Mouse (Mus musculus) heart, postnatal 0 days (tissue): ENCODE measurements around the gene Tpra1. TPM values are rescaled to one million over a fixed set of nuclear protein-coding genes. Genes with fewer than 3 reads are reported as not detected.
A peak's percentile ranks its signal among the peaks of the same experiment; 100 is the strongest.

ENCODE experiments used
- ATAC-seq: fragments of 200-750 bp; cut with Nextera tagmentation; 2 replicates; pipeline ENCODE4 v1.8.0; 2017; ENCODE audit warnings: low read depth, moderate number of reproducible peaks, moderate library complexity; ENCODE audit not compliant: insufficient read depth
- DNase-seq: peaks from one replicate; pipeline ENCODE4 v3.0.0-alpha.2; 2016; ENCODE audit warnings: low spot score
- H3K27ac ChIP-seq: fragments of 300-500 bp; sonication (generic); 2 replicates; pipeline ENCODE4 v1.5.1; 2014; ENCODE audit warnings: low read depth, mild to moderate bottlenecking
- H3K27me3 ChIP-seq: fragments of 300-500 bp; sonication (generic); 2 replicates; pipeline ENCODE4 v1.6.1; 2014; ENCODE audit warnings: low read length, mixed read lengths; ENCODE audit not compliant: control insufficient read depth, insufficient read depth
- H3K36me3 ChIP-seq: fragments of 300-500 bp; sonication (generic); replicated peaks from 2 replicates; pipeline ENCODE4 v1.6.1; 2014; ENCODE audit warnings: low read length, mixed read lengths; ENCODE audit not compliant: control insufficient read depth, insufficient read depth
- H3K4me1 ChIP-seq: fragments of 300-500 bp; sonication (generic); 2 replicates; pipeline ENCODE4 v1.6.1; 2014; ENCODE audit warnings: antibody characterized with exemption; ENCODE audit not compliant: control insufficient read depth, insufficient read depth
- H3K4me2 ChIP-seq: fragments of 300-500 bp; sonication (generic); 2 replicates; pipeline ENCODE4 v1.6.1; 2014; ENCODE audit warnings: low read depth, mild to moderate bottlenecking, low read length, moderate library complexity
- H3K4me3 ChIP-seq: fragments of 300-500 bp; sonication (generic); 2 replicates; pipeline ENCODE4 v1.5.1; 2014; ENCODE audit warnings: low read depth, low read length
- H3K9ac ChIP-seq: fragments of 300-500 bp; sonication (generic); replicated peaks from 2 replicates; pipeline ENCODE4 v1.6.1; 2014; ENCODE audit warnings: low read depth, low read length, mixed read lengths
- H3K9me3 ChIP-seq: fragments of 300-500 bp; sonication (generic); replicated peaks from 2 replicates; pipeline ENCODE4 v1.6.1; 2016; ENCODE audit warnings: low read length; ENCODE audit not compliant: control insufficient read depth
- CTCF ChIP-seq: IDR thresholded peaks from 2 replicates; pipeline ENCODE4 v1.5.1; 2016; ENCODE audit warnings: antibody characterized with exemption, control low read depth, low read depth
- EP300 ChIP-seq: IDR thresholded peaks from 2 replicates; pipeline ENCODE4 v1.6.1; 2016; ENCODE audit warnings: antibody characterized with exemption, low read depth
- WGBS: fragments of 180-500 bp; shearing (Covaris S2); extraction: QIAGEN DNeasy Blood & Tissue Kit; methylation state at CpG from one replicate; pipeline ENCODE4 v1.1.7; 2014; 5-methylcytosine and 5-hydroxymethylcytosine counted together
- polyA plus RNA-seq: library from polyadenylated mRNA; unstranded; fragments of >200 nt; fragmentation: Nextera tagmentation; extraction: Ambion mirVana; gene quantifications from 2 replicates; pipeline ENCODE4 v1.2.1, GENCODE M21; 2015
- total RNA-seq: library from RNA; depleted of rRNA; stranded (reverse); fragments of >200 nt; gene quantifications from 2 replicates; pipeline ENCODE4 v1.2.3, GENCODE M21; 2014; ENCODE audit warnings: low replicate concordance

The Tpra1 gene
- total and polyA plus RNA-seq, 2 experiments from 2014 or later: 39.1 to 131 TPM

DNA sequence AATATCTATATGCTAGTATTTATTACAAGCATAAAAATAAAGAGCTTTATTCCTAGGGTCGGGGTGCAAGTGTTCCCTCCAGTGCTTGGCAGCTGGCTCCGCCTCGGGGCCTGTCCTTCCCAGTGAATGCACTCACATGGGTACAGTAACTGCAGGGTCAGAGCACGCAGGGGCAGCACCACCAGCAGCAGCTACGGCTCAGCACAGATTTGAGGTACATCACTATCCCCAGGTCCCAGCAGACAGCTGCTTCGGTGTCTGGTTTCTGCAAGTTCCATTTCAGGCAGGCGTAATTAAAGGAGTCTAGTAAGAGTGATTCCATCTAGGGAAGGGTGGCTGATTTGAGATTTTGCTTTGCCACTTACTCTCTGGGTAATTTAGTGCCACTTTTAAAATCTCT, 43.7 kb upstream of the Tpra1 start:
- ATAC-seq (no peak), DNase-seq (no peak)
- Histone ChIP-seq H3K27ac (peak overlapping the region; percentile 89; the same call in 1 of the 2 replicates), H3K4me1 (peaks cover 5% of the 10 kb centered on the region; the same call in 1 of the 2 replicates), H3K9me3 (0 out of 2 replicates have a peak, but pooled peaks cover 3% of the 10 kb centered on the region), H3K27me3 (no peaks in the 10 kb centered on the region), H3K4me3 (no peak overlapping the region), H3K9ac (no peak overlapping the region), H3K36me3 (0 out of 2 replicates have a peak, but pooled peaks cover 6% of the 10 kb centered on the region), H3K4me2 (no peak overlapping the region)
- 49% methylated on average over 7 of the region's 7 CpGs for WGBS
- no peak for TF ChIP-seq CTCF
- no peak for TF ChIP-seq EP300

DNA sequence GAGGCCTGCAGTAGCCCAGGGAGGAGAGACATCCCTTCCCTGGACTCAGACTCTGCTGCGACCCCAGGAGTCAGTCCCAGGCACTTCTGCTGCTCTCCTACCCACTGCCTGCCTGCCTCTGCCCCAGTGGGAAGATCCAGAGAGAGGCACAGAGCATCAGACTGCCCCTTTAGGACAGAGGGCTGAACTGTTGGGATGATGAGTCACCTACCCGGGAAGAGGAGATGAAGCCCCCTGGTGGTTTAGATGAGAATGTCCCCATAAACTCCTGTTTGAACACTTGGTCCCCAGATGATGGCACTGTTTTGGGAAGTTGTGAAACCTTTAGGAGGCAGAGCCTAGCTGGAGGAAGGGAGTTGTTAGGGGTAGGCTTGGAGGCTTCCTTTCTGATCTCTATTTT, 41.1 kb upstream of the Tpra1 start:
- H3K27ac ChIP-seq: no peak overlapping the region
- TF ChIP-seq CTCF (peak; percentile 81), EP300 (no peak)
- H3K4me2 ChIP-seq: no peak overlapping the region
- H3K4me3 ChIP-seq: no peak overlapping the region
- peaks cover 5% of the 10 kb centered on the region; the same call in 1 of the 2 replicates for H3K4me1 ChIP-seq
- H3K36me3 ChIP-seq: peaks cover 13% of the 10 kb centered on the region; the same call in 1 of the 2 replicates
- WGBS: 4% methylated on average over 2 of the region's 2 CpGs
- ATAC-seq (peak; percentile 42; the same call in 1 of the 2 replicates), DNase-seq (peak; percentile 89)
- H3K9ac ChIP-seq: no peak overlapping the region
- H3K27me3 ChIP-seq: no peaks in the 10 kb centered on the region
- H3K9me3 ChIP-seq: 0 out of 2 replicates have a peak, but pooled peaks cover 3% of the 10 kb centered on the region

DNA sequence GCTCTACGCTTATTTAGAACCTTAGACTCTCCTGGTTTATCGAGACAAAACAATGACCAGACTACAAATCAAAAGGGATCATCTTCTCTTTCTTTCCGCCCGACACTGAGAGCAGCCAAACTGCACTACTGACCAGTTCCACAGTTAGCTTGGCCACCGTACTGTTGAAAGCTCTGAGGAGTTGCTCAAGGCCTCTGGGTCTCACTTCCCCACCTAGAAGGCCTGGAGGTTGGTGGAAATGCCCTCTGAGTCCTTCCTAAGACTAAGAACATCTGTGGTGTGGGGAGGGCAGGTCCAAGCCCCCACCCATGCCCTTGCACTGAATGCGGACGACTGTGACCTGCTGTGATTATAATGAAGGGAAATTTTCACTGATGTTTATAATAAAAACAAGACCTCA, 36.3 kb upstream of the Tpra1 start:
- Histone ChIP-seq H3K27me3 (no peaks in the 10 kb centered on the region), H3K9me3 (0 out of 2 replicates have a peak, but pooled peaks cover 3% of the 10 kb centered on the region), H3K4me3 (no peak overlapping the region), H3K36me3 (peaks cover 13% of the 10 kb centered on the region; the same call in 1 of the 2 replicates), H3K27ac (no peak overlapping the region), H3K4me1 (no peaks in the 10 kb centered on the region), H3K9ac (no peak overlapping the region), H3K4me2 (no peak overlapping the region)
- DNase-seq: no peak
- 74% methylated on average over 7 of the region's 7 CpGs for WGBS
- no peak for TF ChIP-seq EP300
- TF ChIP-seq CTCF: no peak
- ATAC-seq: no peak

DNA sequence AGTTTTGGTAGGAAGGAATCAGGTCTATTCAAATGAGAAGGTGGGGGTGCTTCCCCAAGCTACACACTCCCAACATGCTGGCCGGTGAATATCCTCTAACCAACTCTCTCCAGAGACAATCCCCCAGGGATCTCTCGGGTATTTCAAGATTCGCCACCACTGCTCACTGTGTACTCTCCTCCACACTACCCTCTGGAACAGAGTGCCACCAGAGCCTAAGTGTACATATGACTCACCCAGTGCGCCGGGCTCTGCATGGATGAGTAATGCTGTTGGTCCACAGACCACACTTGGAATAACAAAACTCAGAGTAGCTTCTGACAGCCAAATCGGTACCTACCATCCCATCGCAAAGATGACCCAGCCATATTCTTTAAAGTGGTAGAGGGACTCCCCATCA, 32.6 kb upstream of the Tpra1 start:
- H3K4me1 ChIP-seq: peaks cover 4% of the 10 kb centered on the region; the same call in 1 of the 2 replicates
- H3K9ac ChIP-seq: no peak overlapping the region
- no peak overlapping the region for H3K4me3 ChIP-seq
- H3K27ac ChIP-seq: no peak overlapping the region
- 76% methylated on average over 7 of the region's 7 CpGs for whole genome bisulfite sequencing
- ATAC-seq: no peak
- no peak overlapping the region for H3K4me2 ChIP-seq
- DNase-seq: no peak
- H3K27me3 ChIP-seq: 0 out of 2 replicates have a peak, but pooled peaks cover 8% of the 10 kb centered on the region
- TF ChIP-seq CTCF (no peak), EP300 (no peak)
- no peaks in the 10 kb centered on the region for H3K9me3 ChIP-seq
- H3K36me3 ChIP-seq: 0 out of 2 replicates have a peak, but pooled peaks cover under 1% of the 10 kb centered on the region

DNA sequence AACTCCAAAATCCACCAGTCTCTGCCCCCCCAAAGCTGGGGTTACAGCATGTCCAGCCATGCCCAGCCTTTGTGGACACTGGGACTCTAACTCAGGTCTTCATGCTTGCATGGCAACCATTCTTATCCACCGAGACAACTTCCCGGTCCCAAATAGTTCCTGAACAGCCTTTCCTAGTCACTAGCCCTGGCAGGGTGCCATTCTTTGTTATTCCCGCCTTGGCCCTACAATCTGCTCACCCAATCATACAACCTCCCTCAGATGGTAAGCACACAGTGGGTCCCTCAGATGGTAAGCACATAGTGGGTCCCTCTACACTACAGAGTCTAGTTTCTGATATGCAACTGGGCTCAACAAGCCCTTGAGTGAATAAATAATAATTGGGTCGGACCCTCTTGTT, 31.5 kb upstream of the Tpra1 start:
- peaks cover 5% of the 10 kb centered on the region for H3K4me1 ChIP-seq
- ATAC-seq (no peak), DNase-seq (no peak)
- TF ChIP-seq CTCF (no peak), EP300 (no peak)
- H3K4me2 ChIP-seq: no peak overlapping the region
- no peaks in the 10 kb centered on the region for H3K9me3 ChIP-seq
- H3K9ac ChIP-seq: no peak overlapping the region
- peaks cover 15% of the 10 kb centered on the region for H3K27me3 ChIP-seq
- no peak overlapping the region for H3K27ac ChIP-seq
- 46% methylated on average over 4 of the region's 4 CpGs for WGBS
- H3K4me3 ChIP-seq: no peak overlapping the region
- no peaks in the 10 kb centered on the region for H3K36me3 ChIP-seq

DNA sequence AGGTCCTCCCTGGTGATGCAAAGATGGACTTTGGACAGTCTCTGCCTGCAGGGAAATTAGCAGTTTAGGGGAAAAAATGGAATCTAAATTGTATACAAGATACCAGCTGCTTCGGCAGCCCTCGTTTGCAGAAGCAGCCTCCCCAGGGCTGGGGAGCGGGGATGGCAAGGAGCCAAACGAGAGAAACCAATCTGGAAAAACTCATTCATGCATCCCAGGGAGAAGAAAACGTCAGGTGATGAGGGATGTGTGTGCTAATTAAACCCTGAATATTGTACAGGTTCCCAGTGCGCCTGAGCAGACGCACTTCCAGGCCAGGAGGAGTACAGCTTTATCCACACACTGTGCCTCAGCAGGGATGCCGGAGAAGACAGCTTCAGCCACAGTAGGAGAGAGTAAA, 30.5 kb upstream of the Tpra1 start:
- Histone ChIP-seq H3K4me1 (peaks cover 5% of the 10 kb centered on the region), H3K27ac (no peak overlapping the region), H3K9me3 (no peaks in the 10 kb centered on the region), H3K36me3 (no peaks in the 10 kb centered on the region), H3K27me3 (peaks cover 20% of the 10 kb centered on the region), H3K9ac (no peak overlapping the region), H3K4me3 (no peak overlapping the region), H3K4me2 (no peak overlapping the region)
- WGBS: 46% methylated on average over 8 of the region's 8 CpGs
- no peak for TF ChIP-seq CTCF
- no peak for TF ChIP-seq EP300
- DNase-seq (no peak), ATAC-seq (no peak)
